Mouse (Mus musculus): Measurements from ENCODE around the gene Bnip2. TPM values are rescaled to one million over a fixed set of nuclear protein-coding genes. Genes with fewer than 3 reads are reported as not detected.
A peak's percentile ranks its signal among the peaks of the same experiment; 100 is the strongest.

Gene Bnip2
- polyA plus RNA-seq, 1 experiment from 2014 or later = 124 TPM

DNA sequence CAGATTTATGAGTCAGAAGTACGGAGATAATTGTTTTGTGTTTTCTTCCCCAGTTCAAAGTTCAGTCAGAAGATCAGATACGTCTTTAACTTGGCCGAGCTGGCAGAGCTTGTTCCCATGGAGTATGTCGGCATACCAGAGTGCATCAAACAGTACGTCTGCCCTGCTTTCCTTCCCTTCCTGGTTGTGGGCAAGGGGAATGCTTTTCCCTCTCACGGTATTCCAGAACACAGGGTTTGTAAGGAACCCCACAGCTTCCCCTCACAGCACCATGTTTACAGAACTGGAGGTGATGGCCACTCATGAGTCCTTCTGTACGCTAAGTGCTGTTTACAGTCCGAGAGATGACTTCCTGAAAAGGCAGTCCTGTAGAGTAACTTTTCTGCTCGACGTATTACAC lies 14.2 kb downstream of the Bnip2 start:
- WGBS = 83% methylated on average over 10 of the region's 10 CpGs

DNA sequence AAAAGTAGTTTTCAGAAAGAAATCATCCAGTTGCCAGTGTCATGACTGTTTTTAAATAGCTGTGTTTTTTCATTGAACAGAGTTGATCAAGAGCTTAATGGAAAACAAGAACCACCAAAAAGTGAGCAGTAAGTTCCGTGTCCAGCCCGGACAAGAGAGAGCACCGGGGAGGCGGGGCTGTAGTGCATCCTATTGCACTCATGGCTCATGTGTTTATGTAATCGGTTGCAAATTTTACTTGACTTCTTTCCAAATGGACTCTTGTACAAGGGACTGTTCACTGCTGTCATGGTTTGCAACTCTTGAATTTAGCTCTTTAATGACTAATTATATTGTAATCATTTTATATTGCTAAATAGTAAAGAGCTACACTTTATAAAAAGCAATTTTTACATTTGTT lies 17.7 kb downstream of the Bnip2 start:
- Histone ChIP-seq H3K36me3 (ENCODE audit: control insufficient read depth, insufficient read depth, low read length) (peaks cover 72% of the 10 kb centered on the region), H3K4me2 (ENCODE audit: low read depth, low read length) (no peak overlapping the region), H3K27ac (replicated peaks; ENCODE audit: low read depth, low read length) (no peak overlapping the region), H3K27me3 (replicated peaks; ENCODE audit: control insufficient read depth, insufficient read depth, low read length) (no peaks in the 10 kb centered on the region), H3K9ac (ENCODE audit: low read depth, low read length) (no peak overlapping the region), H3K4me1 (ENCODE audit: control insufficient read depth, insufficient read depth, low read length) (0 out of 2 replicates have a peak, but pooled peaks cover 2% of the 10 kb centered on the region), H3K4me3 (ENCODE audit: low read depth, low read length) (no peak overlapping the region), H3K9me3 (ENCODE audit: control insufficient read depth, low read length) (no peaks in the 10 kb centered on the region)
- WGBS = 91% methylated on average over 5 of the region's 5 CpGs
- ATAC-seq (ENCODE audit: low read depth) = no peak
- DNase-seq (ENCODE audit: low spot score) = no peak

More for the DNA sequence above, 14.2 kb downstream of the Bnip2 start:
- Histone ChIP-seq H3K9ac (ENCODE audit: low read depth, low read length) (no peak overlapping the region), H3K27ac (replicated peaks; ENCODE audit: low read depth, low read length) (no peak overlapping the region), H3K9me3 (ENCODE audit: control insufficient read depth, low read length) (no peaks in the 10 kb centered on the region), H3K4me1 (ENCODE audit: control insufficient read depth, insufficient read depth, low read length) (no peaks in the 10 kb centered on the region), H3K36me3 (ENCODE audit: control insufficient read depth, insufficient read depth, low read length) (peaks cover 92% of the 10 kb centered on the region), H3K4me2 (ENCODE audit: low read depth, low read length) (no peak overlapping the region), H3K4me3 (ENCODE audit: low read depth, low read length) (no peak overlapping the region), H3K27me3 (replicated peaks; ENCODE audit: control insufficient read depth, insufficient read depth, low read length) (no peaks in the 10 kb centered on the region)
- no peak for ATAC-seq (ENCODE audit: low read depth)
- no peak for DNase-seq (ENCODE audit: low spot score)

DNA sequence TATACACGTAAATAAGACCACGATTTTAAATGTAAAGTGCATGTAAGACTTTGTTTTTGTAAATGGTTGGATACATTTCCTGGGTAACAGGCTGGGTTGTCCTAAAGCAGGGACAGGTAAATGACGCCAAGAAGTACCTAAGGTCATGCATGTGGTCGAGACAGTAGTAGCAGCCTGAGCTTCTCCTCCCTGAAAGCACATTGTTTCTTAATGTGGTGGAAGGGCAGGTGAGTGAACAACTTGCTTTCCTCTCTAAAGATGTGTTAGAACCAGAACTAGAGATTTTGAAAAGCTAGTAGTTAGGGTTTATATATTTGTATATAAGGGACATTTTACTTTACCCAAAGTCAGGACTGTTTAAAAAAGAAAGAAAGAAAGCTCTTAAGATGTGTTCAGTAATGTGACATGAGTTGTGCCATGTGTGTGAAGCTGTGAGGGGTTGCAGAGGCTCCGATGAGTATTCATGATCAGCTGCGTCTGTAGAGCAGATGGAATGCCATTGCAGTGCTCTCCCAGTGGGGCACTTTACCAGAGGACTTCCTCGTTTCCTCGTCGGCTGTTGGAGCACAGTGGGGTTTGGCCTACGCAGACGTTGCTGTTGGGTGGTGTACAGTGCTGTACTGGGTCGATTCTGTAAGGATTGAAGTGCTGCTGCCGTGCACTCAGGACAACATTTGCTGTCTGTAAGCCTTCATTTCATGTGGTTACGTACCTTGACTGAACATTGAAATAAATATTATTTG lies 18.4 kb downstream of the Bnip2 start:
- Histone ChIP-seq H3K9me3 (ENCODE audit: control insufficient read depth, low read length) (no peaks in the 10 kb centered on the region), H3K4me2 (ENCODE audit: low read depth, low read length) (no peak overlapping the region), H3K27ac (replicated peaks; ENCODE audit: low read depth, low read length) (no peak overlapping the region), H3K36me3 (ENCODE audit: control insufficient read depth, insufficient read depth, low read length) (peaks cover 66% of the 10 kb centered on the region), H3K9ac (ENCODE audit: low read depth, low read length) (no peak overlapping the region), H3K4me3 (ENCODE audit: low read depth, low read length) (no peak overlapping the region), H3K4me1 (ENCODE audit: control insufficient read depth, insufficient read depth, low read length) (0 out of 2 replicates have a peak, but pooled peaks cover 3% of the 10 kb centered on the region), H3K27me3 (replicated peaks; ENCODE audit: control insufficient read depth, insufficient read depth, low read length) (no peaks in the 10 kb centered on the region)
- ATAC-seq (ENCODE audit: low read depth) = no peak
- WGBS = 86% methylated on average over 14 of the region's 14 CpGs
- DNase-seq (ENCODE audit: low spot score) = no peak

DNA sequence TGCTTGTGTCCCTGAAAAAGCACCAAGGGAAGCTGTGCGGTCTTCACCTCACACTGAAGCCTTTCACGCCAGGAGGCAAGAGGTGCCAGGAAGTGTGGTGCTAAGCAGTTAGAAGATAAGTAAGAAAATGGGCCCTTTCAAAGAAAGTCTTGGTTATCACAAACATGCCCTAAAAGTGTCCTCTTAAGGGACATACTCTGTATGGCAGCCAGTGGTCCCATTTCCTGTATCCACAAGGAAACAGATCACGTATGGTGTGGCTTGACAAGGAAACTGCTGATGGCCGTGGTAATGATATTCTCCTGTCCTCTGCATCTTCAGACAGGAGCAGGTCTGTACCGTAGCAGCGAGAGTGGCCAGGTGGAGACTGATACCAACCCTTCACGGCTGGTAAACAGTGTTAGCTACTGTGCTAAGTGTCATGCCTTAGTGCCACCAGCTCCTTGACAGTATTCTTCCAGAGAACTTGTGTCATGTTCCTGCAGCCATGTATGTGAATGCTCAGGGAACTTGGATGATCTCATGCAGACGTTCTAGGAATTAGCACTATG lies 20.6 kb downstream of the Bnip2 start:
- no peak overlapping the region for H3K27ac ChIP-seq (replicated peaks; ENCODE audit: low read depth, low read length)
- ATAC-seq (ENCODE audit: low read depth) (no peak), DNase-seq (ENCODE audit: low spot score) (no peak)
- H3K9ac ChIP-seq (ENCODE audit: low read depth, low read length) = no peak overlapping the region
- H3K36me3 ChIP-seq (ENCODE audit: control insufficient read depth, insufficient read depth, low read length) = peaks cover 46% of the 10 kb centered on the region
- no peak overlapping the region for H3K4me3 ChIP-seq (ENCODE audit: low read depth, low read length)
- 87% methylated on average over 8 of the region's 8 CpGs for WGBS
- no peak overlapping the region for H3K4me2 ChIP-seq (ENCODE audit: low read depth, low read length)
- peaks cover 11% of the 10 kb centered on the region for H3K4me1 ChIP-seq (ENCODE audit: control insufficient read depth, insufficient read depth, low read length)
- no peaks in the 10 kb centered on the region for H3K9me3 ChIP-seq (ENCODE audit: control insufficient read depth, low read length)
- no peaks in the 10 kb centered on the region for H3K27me3 ChIP-seq (replicated peaks; ENCODE audit: control insufficient read depth, insufficient read depth, low read length)

DNA sequence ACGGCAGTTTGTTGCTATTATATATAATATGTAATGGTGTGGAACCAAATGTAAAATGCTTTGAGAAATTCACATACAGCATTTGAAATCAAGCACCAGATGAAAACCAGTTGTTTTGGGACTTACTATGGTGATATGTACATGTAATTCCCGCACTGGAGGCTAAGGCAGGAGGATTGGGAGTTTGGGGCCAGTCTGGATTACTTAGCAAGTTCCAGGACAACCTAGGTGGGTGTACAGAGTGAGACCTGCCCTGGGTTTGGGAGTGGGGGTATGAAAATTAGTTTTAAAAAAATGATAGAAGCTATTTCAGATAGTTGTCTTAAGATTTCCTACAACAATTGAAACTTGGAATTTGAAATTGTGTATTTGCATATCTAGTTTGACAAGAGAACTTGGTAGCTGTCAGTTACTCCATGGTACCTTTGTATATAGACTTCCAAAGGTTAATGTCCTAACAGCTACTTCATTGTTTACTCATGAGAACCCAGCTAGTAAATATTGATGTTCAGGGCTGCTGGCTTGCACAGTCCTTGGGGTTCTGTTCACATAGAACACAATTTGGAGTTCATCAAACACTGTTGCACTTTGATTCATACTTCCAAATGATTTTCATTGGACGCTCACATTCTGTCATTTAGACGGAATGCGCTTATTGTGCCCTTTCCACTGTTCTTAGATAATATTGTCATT lies 21.7 kb downstream of the Bnip2 start:
- no peak for ATAC-seq (ENCODE audit: low read depth)
- H3K27ac ChIP-seq (replicated peaks; ENCODE audit: low read depth, low read length) = no peak overlapping the region
- H3K4me1 ChIP-seq (ENCODE audit: control insufficient read depth, insufficient read depth, low read length) = peaks cover 11% of the 10 kb centered on the region
- H3K9me3 ChIP-seq (ENCODE audit: control insufficient read depth, low read length) = no peaks in the 10 kb centered on the region
- DNase-seq (ENCODE audit: low spot score) = no peak
- 90% methylated on average over 5 of the region's 5 CpGs for WGBS
- H3K27me3 ChIP-seq (replicated peaks; ENCODE audit: control insufficient read depth, insufficient read depth, low read length) = no peaks in the 10 kb centered on the region
- no peak overlapping the region for H3K4me3 ChIP-seq (ENCODE audit: low read depth, low read length)
- H3K4me2 ChIP-seq (ENCODE audit: low read depth, low read length) = no peak overlapping the region
- no peak overlapping the region for H3K9ac ChIP-seq (ENCODE audit: low read depth, low read length)
- peaks cover 35% of the 10 kb centered on the region for H3K36me3 ChIP-seq (ENCODE audit: control insufficient read depth, insufficient read depth, low read length)

DNA sequence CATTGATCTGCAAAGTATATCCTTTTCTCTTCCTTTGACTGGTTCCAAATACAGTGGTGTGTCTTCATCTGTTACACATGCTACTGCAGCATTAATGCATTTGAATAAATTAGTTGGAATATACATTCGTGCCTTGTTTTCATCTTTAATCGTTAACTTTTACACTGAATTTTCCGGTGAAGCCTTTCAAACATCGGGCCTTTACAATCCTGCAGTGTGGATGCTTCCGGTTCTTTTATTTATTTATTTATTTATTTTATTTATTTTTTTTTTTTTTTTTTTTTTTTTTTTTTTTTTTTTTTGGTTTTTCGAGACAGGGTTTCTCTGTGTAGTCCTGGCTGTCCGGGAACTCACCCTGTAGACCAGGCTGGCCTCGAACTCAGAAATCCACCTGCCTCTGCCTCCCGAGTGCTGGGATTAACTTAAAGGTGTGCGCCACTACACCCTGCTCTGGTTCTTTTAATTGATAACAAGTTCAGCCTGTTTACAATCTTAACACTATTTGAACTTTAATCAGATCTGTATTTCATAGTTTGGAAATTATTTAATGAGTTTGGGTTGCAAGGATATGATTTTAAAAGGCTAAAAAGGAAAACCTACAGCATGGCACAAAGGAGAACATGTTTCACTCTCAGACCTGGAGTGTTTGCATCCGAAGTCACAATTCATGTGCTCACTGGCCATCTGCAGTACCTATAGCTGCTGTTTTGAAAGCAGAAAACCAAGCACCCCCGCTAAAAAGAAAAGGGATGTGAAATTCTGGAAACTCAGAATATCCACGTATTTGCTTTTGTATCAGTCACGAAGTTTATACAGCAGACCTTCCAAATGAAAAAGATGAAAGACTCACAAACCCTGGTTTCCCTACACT lies 22.5 kb downstream of the Bnip2 start:
- peak overlapping the region; percentile 78 for H3K4me2 ChIP-seq (ENCODE audit: low read depth, low read length)
- DNase-seq (ENCODE audit: low spot score) (no peak), ATAC-seq (ENCODE audit: low read depth) (peak; percentile 21; the same call in 1 of the 2 replicates)
- peaks cover 11% of the 10 kb centered on the region for H3K4me1 ChIP-seq (ENCODE audit: control insufficient read depth, insufficient read depth, low read length)
- H3K9ac ChIP-seq (ENCODE audit: low read depth, low read length) = peak overlapping the region; percentile 96
- H3K4me3 ChIP-seq (ENCODE audit: low read depth, low read length) = peak overlapping the region; percentile 92
- WGBS = 58% methylated on average over 14 of the region's 14 CpGs
- H3K9me3 ChIP-seq (ENCODE audit: control insufficient read depth, low read length) = no peaks in the 10 kb centered on the region
- peak overlapping the region; percentile 94 for H3K27ac ChIP-seq (replicated peaks; ENCODE audit: low read depth, low read length)
- peaks cover 29% of the 10 kb centered on the region for H3K36me3 ChIP-seq (ENCODE audit: control insufficient read depth, insufficient read depth, low read length)
- no peaks in the 10 kb centered on the region for H3K27me3 ChIP-seq (replicated peaks; ENCODE audit: control insufficient read depth, insufficient read depth, low read length)

DNA sequence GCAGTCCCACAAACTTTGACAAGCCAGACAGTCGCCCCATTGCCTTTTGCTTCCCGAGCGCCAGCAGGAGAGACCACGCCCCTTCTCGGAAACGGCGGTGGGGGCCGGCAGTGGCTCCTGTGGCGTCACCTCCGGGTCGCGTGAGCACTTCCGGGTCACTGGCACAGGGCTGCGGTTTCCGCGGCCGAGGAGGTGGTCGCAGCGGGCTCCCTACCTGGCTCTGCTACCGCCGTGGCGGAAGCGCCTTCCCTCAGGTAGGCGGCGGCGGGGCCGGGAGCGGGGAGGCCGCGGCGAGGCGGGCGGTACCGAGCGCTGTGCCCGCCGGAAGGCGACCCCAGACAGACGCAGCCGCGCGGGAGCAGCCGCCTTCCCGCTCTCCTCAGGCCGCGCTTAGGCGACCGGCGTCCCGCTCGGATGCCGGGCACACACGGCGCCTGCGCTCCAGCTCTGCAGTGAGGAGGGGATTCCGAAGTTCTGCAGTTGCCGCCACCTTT lies 23.2 kb downstream of the Bnip2 start, which contains the start of gene Gtf2a2:
Gene Gtf2a2 (plus strand): TSS at position 143 of the 494 bp plus-strand sequence.
- H3K36me3 ChIP-seq (ENCODE audit: control insufficient read depth, insufficient read depth, low read length) = peaks cover 24% of the 10 kb centered on the region
- H3K9me3 ChIP-seq (ENCODE audit: control insufficient read depth, low read length) = no peaks in the 10 kb centered on the region
- peaks cover 11% of the 10 kb centered on the region for H3K4me1 ChIP-seq (ENCODE audit: control insufficient read depth, insufficient read depth, low read length)
- peak within 1 kb of the TSS; percentile 78 for H3K4me2 ChIP-seq (ENCODE audit: low read depth, low read length)
- no peaks in the 10 kb centered on the region for H3K27me3 ChIP-seq (replicated peaks; ENCODE audit: control insufficient read depth, insufficient read depth, low read length)
- ATAC-seq (ENCODE audit: low read depth) (peak; percentile 97), DNase-seq (ENCODE audit: low spot score) (peak; percentile 96)
- H3K4me3 ChIP-seq (ENCODE audit: low read depth, low read length) = peak within 1 kb of the TSS; percentile 92
- H3K27ac ChIP-seq (replicated peaks; ENCODE audit: low read depth, low read length) = peak within 1 kb of the TSS; percentile 94
- peak within 1 kb of the TSS; percentile 96 for H3K9ac ChIP-seq (ENCODE audit: low read depth, low read length)
- WGBS = 0% methylated on average over 47 of the region's 57 CpGs

DNA sequence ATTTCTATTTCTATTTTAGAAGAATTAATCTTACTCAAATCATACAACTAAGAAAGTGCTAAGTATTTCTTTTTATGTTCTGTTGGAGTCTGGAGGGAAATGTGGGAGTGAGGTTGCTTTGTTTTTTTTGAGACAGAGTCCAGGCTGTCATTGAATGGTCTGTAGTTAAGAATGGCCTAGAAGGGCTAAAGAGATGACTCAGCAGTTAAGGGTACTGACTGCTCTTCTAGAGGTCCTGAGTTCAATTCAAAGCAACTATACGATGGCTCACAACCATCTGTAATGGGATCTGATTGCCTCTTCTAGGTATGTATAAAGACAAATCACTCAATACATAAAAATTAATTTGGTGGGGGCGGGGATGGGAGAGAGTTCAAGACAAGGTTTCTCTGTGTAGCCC lies 26.4 kb downstream of the Bnip2 start:
- Histone ChIP-seq H3K36me3 (ENCODE audit: control insufficient read depth, insufficient read depth, low read length) (peaks cover 8% of the 10 kb centered on the region), H3K9me3 (ENCODE audit: control insufficient read depth, low read length) (no peaks in the 10 kb centered on the region), H3K4me3 (ENCODE audit: low read depth, low read length) (no peak overlapping the region), H3K27ac (replicated peaks; ENCODE audit: low read depth, low read length) (no peak overlapping the region), H3K27me3 (replicated peaks; ENCODE audit: control insufficient read depth, insufficient read depth, low read length) (no peaks in the 10 kb centered on the region), H3K4me2 (ENCODE audit: low read depth, low read length) (no peak overlapping the region), H3K9ac (ENCODE audit: low read depth, low read length) (no peak overlapping the region), H3K4me1 (ENCODE audit: control insufficient read depth, insufficient read depth, low read length) (peaks cover 11% of the 10 kb centered on the region)
- 79% methylated on average over 2 of the region's 2 CpGs for whole genome bisulfite sequencing
- ATAC-seq (ENCODE audit: low read depth) (no peak), DNase-seq (ENCODE audit: low spot score) (no peak)
